Mouse (Mus musculus): Measurements from ENCODE around the gene Traf7.

DNA sequence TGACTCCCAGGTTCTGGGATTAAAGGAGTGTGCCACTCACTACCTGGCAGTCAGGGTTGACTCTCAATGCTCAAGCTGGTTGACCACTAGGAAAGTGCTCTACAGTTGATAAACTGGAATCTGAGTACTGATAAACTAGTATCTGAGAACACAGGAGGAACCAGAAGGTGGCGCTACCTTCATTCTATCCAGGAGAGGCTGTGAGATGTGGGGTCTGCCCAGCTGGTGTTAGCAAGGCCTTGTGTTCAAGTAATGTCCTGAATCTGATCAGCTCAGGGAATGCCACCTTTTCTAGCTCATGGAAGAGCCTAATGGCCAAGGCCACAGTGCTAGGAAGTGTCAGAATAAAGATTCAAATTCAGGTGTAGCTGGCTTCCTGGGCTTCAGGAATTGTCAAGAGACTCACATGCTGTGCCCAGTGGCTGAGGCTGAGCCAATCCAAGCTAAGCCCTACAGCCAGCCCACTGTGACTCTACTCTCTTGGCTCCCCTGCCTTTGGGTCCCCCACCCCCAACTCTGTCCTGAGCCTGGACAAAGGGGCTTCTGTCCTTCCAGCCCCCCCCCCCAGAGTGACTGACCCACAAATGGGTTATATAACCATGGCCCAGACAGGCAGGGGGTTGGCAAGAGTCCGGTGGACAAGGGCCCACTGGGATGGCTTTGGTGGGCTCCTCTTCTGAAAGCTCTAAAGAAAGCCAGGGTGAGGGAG is 33.0 kb downstream of the Traf7 start:
- TF ChIP-seq POLR2A (IDR thresholded peaks at IDR 0.05; ENCODE audit: control insufficient read depth in 1 of 2, insufficient read depth in 1 of 2, low read depth in 1 of 2, low read length in 2 of 2, poor library complexity in 1 of 2) (no peak), CTCF (IDR thresholded peaks at IDR 0.05 in 2 of 3, conservative IDR thresholded peaks at IDR 0.05 in 1 of 3; ENCODE audit: control insufficient read depth in 1 of 3, insufficient read depth in 1 of 3, low read depth in 2 of 3, low read length in 3 of 3, poor library complexity in 1 of 3, severe bottlenecking in 1 of 3) (peak; percentile 61 to 91 (median 73)), TCF12 (IDR thresholded peaks at IDR 0.05; ENCODE audit: low read depth, low read length) (no peak), USF1 (IDR thresholded peaks at IDR 0.05; ENCODE audit: low read depth, low read length) (no peak), NRF1 (IDR thresholded peaks at IDR 0.05; ENCODE audit: insufficient read depth, low read depth, low read length, poor library complexity, severe bottlenecking) (no peak), GATA1 (IDR thresholded peaks at IDR 0.05; ENCODE audit: low read depth, low read length) (peak; percentile 58; the same call in 1 of the 2 replicates), MAFK (IDR thresholded peaks at IDR 0.05; ENCODE audit: borderline replicate concordance, low read depth, low read length) (no peak), CHD1 (IDR thresholded peaks at IDR 0.05; ENCODE audit: low read depth, low read length) (no peak), TAL1 (IDR thresholded peaks at IDR 0.05; ENCODE audit: low read length) (no peak), ZMIZ1 (IDR thresholded peaks at IDR 0.05; ENCODE audit: low read depth, low read length) (no peak), KAT2A (conservative IDR thresholded peaks at IDR 0.05; ENCODE audit: low read depth, low read length) (no peak), POLR2AphosphoS5 (IDR thresholded peaks at IDR 0.05; ENCODE audit: borderline replicate concordance, low read depth, low read length) (no peak)
